Mouse (Mus musculus) small intestine, adult 2 months (tissue): ENCODE results near the gene Cdkn3.

Source experiments
- CTCF ChIP-seq: fragments of 200-500 bp; IDR thresholded peaks from 2 replicates; pipeline ENCODE4 v1.5.1; 2012; ENCODE audit warnings: low read depth, mild to moderate bottlenecking, control low read depth, inconsistent platforms, low read length, moderate library complexity, mixed read lengths; ENCODE audit not compliant: insufficient replicate concordance, insufficient read length; ENCODE audit errors: extremely low read depth
- POLR2A ChIP-seq: fragments of 200-500 bp; IDR thresholded peaks from 2 replicates; pipeline ENCODE4 v1.6.1; 2012; ENCODE audit warnings: low read depth, mild to moderate bottlenecking, control low read depth, inconsistent platforms, low read length, moderate library complexity

DNA sequence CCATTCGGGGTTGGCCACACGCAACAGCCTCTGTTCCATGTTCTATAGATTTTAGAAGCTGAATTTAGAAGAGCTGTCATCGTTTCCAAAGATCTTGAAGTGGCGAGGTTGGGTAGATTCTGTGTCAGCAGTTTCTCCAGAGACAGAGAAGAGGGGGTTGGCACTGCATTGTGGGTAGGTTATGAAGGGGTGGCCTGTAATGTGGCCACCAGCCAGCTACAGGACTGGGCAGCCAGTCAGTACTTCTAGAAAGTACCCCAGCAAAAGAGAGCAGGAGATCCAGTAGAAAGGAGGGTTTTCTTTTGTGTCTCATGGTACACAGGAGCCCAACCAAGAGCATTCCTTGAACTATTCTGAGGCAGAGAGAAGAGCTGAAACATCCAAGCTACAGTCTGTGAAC, 24.0 kb upstream of the Cdkn3 start:
- TF ChIP-seq CTCF (no peak), POLR2A (no peak)
